Mouse (Mus musculus): Measurements from ENCODE around the gene Herc4. TPM values are rescaled to one million over a fixed set of nuclear protein-coding genes. Genes with fewer than 3 reads are reported as not detected.

Herc4 gene
- polyA plus RNA-seq, 2 experiments: 21.5 to 33.7 TPM

GRCm38 (mm10) chr10:63279851-63280250, 36.2 kb downstream of the Herc4 start:
- Histone ChIP-seq H3K9me3 (ENCODE audit: control insufficient read depth, low read length) (no peaks in the 10 kb centered on the region), H3K4me2 (ENCODE audit: low read depth) (no peak overlapping the region), H3K4me1 (replicated peaks; ENCODE audit: control insufficient read depth in 2 of 2, insufficient read depth in 2 of 2, low read length in 1 of 2) (peaks cover 43 to 46% of the 10 kb centered on the region in 2 experiments), H3K27ac (no peak overlapping the region), H3K36me3 (replicated peaks; ENCODE audit: control insufficient read depth, insufficient read depth, low read depth) (peaks cover 43% of the 10 kb centered on the region), H3K27me3 (ENCODE audit: control insufficient read depth, insufficient read depth, low read length) (no peaks in the 10 kb centered on the region), H3K4me3 (ENCODE audit: insufficient read depth in 1 of 2, low read depth in 2 of 2, low read length in 2 of 2) (no peak overlapping the region), H3K9ac (replicated peaks) (no peak overlapping the region)
- WGBS (ENCODE audit: insufficient replicate concordance): 87% methylated on average over 3 of the region's 3 CpGs
- TF ChIP-seq CTCF (IDR thresholded peaks at IDR 0.05; ENCODE audit: low read depth) (no peak), EP300 (IDR thresholded peaks at IDR 0.05; ENCODE audit: low read depth) (no peak)
- ATAC-seq (ENCODE audit: insufficient read depth) (no peak), DNase-seq (ENCODE audit: low read depth in 3 of 3, low spot score in 3 of 3) (no peak)

GRCm38 (mm10) chr10:63282417-63282816, 38.8 kb downstream of the Herc4 start:
- WGBS (ENCODE audit: insufficient replicate concordance): 38% methylated on average over 4 of the region's 4 CpGs
- peak overlapping the region; percentile 27; the same call in 1 of the 2 replicates for H3K27ac ChIP-seq
- H3K9ac ChIP-seq (replicated peaks): no peak overlapping the region
- TF ChIP-seq CTCF (IDR thresholded peaks at IDR 0.05; ENCODE audit: low read depth) (no peak), EP300 (IDR thresholded peaks at IDR 0.05; ENCODE audit: low read depth) (peak; percentile 74)
- H3K4me1 ChIP-seq (replicated peaks; ENCODE audit: control insufficient read depth in 2 of 2, insufficient read depth in 2 of 2, low read length in 1 of 2): peaks cover 22 to 26% of the 10 kb centered on the region in 2 experiments
- no peak overlapping the region; the same call in 1 of the 2 replicates for H3K4me2 ChIP-seq (ENCODE audit: low read depth)
- ATAC-seq (ENCODE audit: insufficient read depth) (peak; percentile 62), DNase-seq (ENCODE audit: low read depth in 3 of 3, low spot score in 3 of 3) (peak; percentile 39 to 43 (median 39))
- H3K36me3 ChIP-seq (replicated peaks; ENCODE audit: control insufficient read depth, insufficient read depth, low read depth): peaks cover 51% of the 10 kb centered on the region
- no peak overlapping the region for H3K4me3 ChIP-seq (ENCODE audit: insufficient read depth in 1 of 2, low read depth in 2 of 2, low read length in 2 of 2)
- no peaks in the 10 kb centered on the region for H3K27me3 ChIP-seq (ENCODE audit: control insufficient read depth, insufficient read depth, low read length)
- H3K9me3 ChIP-seq (ENCODE audit: control insufficient read depth, low read length): no peaks in the 10 kb centered on the region

GRCm38 (mm10) chr10:63282846-63283245, 39.2 kb downstream of the Herc4 start:
- H3K27me3 ChIP-seq (ENCODE audit: control insufficient read depth, insufficient read depth, low read length): no peaks in the 10 kb centered on the region
- DNase-seq (ENCODE audit: low read depth in 3 of 3, low spot score in 3 of 3) (no peak), ATAC-seq (ENCODE audit: insufficient read depth) (no peak)
- H3K9me3 ChIP-seq (ENCODE audit: control insufficient read depth, low read length): no peaks in the 10 kb centered on the region
- H3K4me3 ChIP-seq (ENCODE audit: insufficient read depth in 1 of 2, low read depth in 2 of 2, low read length in 2 of 2): no peak overlapping the region
- no peak overlapping the region for H3K4me2 ChIP-seq (ENCODE audit: low read depth)
- H3K9ac ChIP-seq (replicated peaks): no peak overlapping the region
- TF ChIP-seq EP300 (IDR thresholded peaks at IDR 0.05; ENCODE audit: low read depth) (no peak), CTCF (IDR thresholded peaks at IDR 0.05; ENCODE audit: low read depth) (no peak)
- no peak overlapping the region for H3K27ac ChIP-seq
- 77% methylated on average over 7 of the region's 7 CpGs for WGBS (ENCODE audit: insufficient replicate concordance)
- peaks cover 50% of the 10 kb centered on the region for H3K36me3 ChIP-seq (replicated peaks; ENCODE audit: control insufficient read depth, insufficient read depth, low read depth)
- H3K4me1 ChIP-seq (replicated peaks; ENCODE audit: control insufficient read depth in 2 of 2, insufficient read depth in 2 of 2, low read length in 1 of 2): peaks cover 18 to 22% of the 10 kb centered on the region in 2 experiments

GRCm38 (mm10) chr10:63302356-63302755, 58.7 kb downstream of the Herc4 start:
- no peaks in the 10 kb centered on the region for H3K9me3 ChIP-seq (ENCODE audit: control insufficient read depth, low read length)
- no peak overlapping the region for H3K4me2 ChIP-seq (ENCODE audit: low read depth)
- TF ChIP-seq CTCF (IDR thresholded peaks at IDR 0.05; ENCODE audit: low read depth) (no peak), EP300 (IDR thresholded peaks at IDR 0.05; ENCODE audit: low read depth) (no peak)
- H3K27me3 ChIP-seq (ENCODE audit: control insufficient read depth, insufficient read depth, low read length): no peaks in the 10 kb centered on the region
- H3K9ac ChIP-seq (replicated peaks): no peak overlapping the region
- H3K4me1 ChIP-seq (replicated peaks; ENCODE audit: control insufficient read depth in 2 of 2, insufficient read depth in 2 of 2, low read length in 1 of 2): no peaks in the 10 kb centered on the region
- no peak overlapping the region for H3K27ac ChIP-seq
- H3K36me3 ChIP-seq (replicated peaks; ENCODE audit: control insufficient read depth, insufficient read depth, low read depth): peaks cover 30% of the 10 kb centered on the region
- WGBS (ENCODE audit: insufficient replicate concordance): 86% methylated on average over 2 of the region's 2 CpGs
- DNase-seq (ENCODE audit: low read depth in 3 of 3, low spot score in 3 of 3) (no peak), ATAC-seq (ENCODE audit: insufficient read depth) (no peak)
- no peak overlapping the region for H3K4me3 ChIP-seq (ENCODE audit: insufficient read depth in 1 of 2, low read depth in 2 of 2, low read length in 2 of 2)

- no peak overlapping the region for H3K4me3 ChIP-seq (ENCODE audit: insufficient read depth in 1 of 2, low read depth in 2 of 2, low read length in 2 of 2)
- DNase-seq (ENCODE audit: low read depth in 3 of 3, low spot score in 3 of 3) (peak; percentile 60 to 70 (median 63)), ATAC-seq (ENCODE audit: insufficient read depth) (peak; percentile 78)
- no peaks in the 10 kb centered on the region for H3K9me3 ChIP-seq (ENCODE audit: control insufficient read depth, low read length)
- no peak overlapping the region for H3K9ac ChIP-seq (replicated peaks)
- no peaks in the 10 kb centered on the region for H3K4me1 ChIP-seq (replicated peaks; ENCODE audit: control insufficient read depth in 2 of 2, insufficient read depth in 2 of 2, low read length in 1 of 2)
- no peak overlapping the region for H3K4me2 ChIP-seq (ENCODE audit: low read depth)
- no peak for TF ChIP-seq EP300 (IDR thresholded peaks at IDR 0.05; ENCODE audit: low read depth)
- TF ChIP-seq CTCF (IDR thresholded peaks at IDR 0.05; ENCODE audit: low read depth): peak; percentile 96
- peaks cover 54% of the 10 kb centered on the region for H3K36me3 ChIP-seq (replicated peaks; ENCODE audit: control insufficient read depth, insufficient read depth, low read depth)
- WGBS (ENCODE audit: insufficient replicate concordance): 42% methylated on average over 10 of the region's 10 CpGs
- H3K27me3 ChIP-seq (ENCODE audit: control insufficient read depth, insufficient read depth, low read length): no peaks in the 10 kb centered on the region
- no peak overlapping the region for H3K27ac ChIP-seq
Measured at GRCm38 (mm10) chr10:63308582-63309366, 65.2 kb downstream of the Herc4 start.
